Mouse (Mus musculus) embryonic facial prominence, embryonic 12.5 days (tissue): ENCODE data around the gene Nrarp. TPM values are rescaled to one million over a fixed set of nuclear protein-coding genes. Genes with fewer than 3 reads are reported as not detected.

Experiments used
- ATAC-seq: fragments of 200-750 bp; cut with Nextera tagmentation; 2 replicates; pipeline ENCODE4 v1.8.0; 2017; ENCODE audit not compliant: insufficient number of reproducible peaks, insufficient read depth, low FRiP score, low TSS enrichment
- H3K27ac ChIP-seq: fragments of 300-500 bp; sonication (generic); 2 replicates; pipeline ENCODE4 v1.5.1; 2016; ENCODE audit warnings: mild to moderate bottlenecking
- H3K27me3 ChIP-seq: fragments of 300-500 bp; sonication (generic); 2 replicates; pipeline ENCODE4 v1.6.1; 2016; ENCODE audit warnings: mild to moderate bottlenecking, moderate library complexity
- H3K36me3 ChIP-seq: fragments of 300-500 bp; sonication (generic); 2 replicates; pipeline ENCODE4 v1.6.1; 2016; ENCODE audit warnings: mild to moderate bottlenecking
- H3K4me1 ChIP-seq: fragments of 300-500 bp; sonication (generic); 2 replicates; pipeline ENCODE4 v1.6.1; 2016
- H3K4me2 ChIP-seq: fragments of 300-500 bp; sonication (generic); replicated peaks from 2 replicates; pipeline ENCODE4 v1.6.1; 2016; ENCODE audit warnings: mild to moderate bottlenecking, moderate library complexity
- H3K4me3 ChIP-seq: fragments of 300-500 bp; sonication (generic); 2 replicates; pipeline ENCODE4 v1.5.1; 2016; ENCODE audit warnings: mild to moderate bottlenecking
- H3K9ac ChIP-seq: fragments of 300-500 bp; sonication (generic); 2 replicates; pipeline ENCODE4 v1.6.1; 2016; ENCODE audit warnings: mild to moderate bottlenecking, moderate library complexity
- H3K9me3 ChIP-seq: fragments of 300-500 bp; sonication (generic); 2 replicates; pipeline ENCODE4 v1.6.1; 2016; ENCODE audit warnings: mild to moderate bottlenecking, moderate library complexity
- WGBS: fragments of 180-500 bp; shearing (Covaris S2); methylation state at CpG from one replicate; pipeline ENCODE4 v1.1.7; 2016; 5-methylcytosine and 5-hydroxymethylcytosine counted together
- polyA plus RNA-seq: library from polyadenylated mRNA; unstranded; fragments of >200 nt; fragmentation: Nextera tagmentation; extraction: Ambion mirVana; gene quantifications from 2 replicates; pipeline ENCODE4 v1.2.1, GENCODE M21; 2016

Nrarp gene
- polyA plus RNA-seq, 1 experiment from 2014 or later, result 21.3 TPM

DNA sequence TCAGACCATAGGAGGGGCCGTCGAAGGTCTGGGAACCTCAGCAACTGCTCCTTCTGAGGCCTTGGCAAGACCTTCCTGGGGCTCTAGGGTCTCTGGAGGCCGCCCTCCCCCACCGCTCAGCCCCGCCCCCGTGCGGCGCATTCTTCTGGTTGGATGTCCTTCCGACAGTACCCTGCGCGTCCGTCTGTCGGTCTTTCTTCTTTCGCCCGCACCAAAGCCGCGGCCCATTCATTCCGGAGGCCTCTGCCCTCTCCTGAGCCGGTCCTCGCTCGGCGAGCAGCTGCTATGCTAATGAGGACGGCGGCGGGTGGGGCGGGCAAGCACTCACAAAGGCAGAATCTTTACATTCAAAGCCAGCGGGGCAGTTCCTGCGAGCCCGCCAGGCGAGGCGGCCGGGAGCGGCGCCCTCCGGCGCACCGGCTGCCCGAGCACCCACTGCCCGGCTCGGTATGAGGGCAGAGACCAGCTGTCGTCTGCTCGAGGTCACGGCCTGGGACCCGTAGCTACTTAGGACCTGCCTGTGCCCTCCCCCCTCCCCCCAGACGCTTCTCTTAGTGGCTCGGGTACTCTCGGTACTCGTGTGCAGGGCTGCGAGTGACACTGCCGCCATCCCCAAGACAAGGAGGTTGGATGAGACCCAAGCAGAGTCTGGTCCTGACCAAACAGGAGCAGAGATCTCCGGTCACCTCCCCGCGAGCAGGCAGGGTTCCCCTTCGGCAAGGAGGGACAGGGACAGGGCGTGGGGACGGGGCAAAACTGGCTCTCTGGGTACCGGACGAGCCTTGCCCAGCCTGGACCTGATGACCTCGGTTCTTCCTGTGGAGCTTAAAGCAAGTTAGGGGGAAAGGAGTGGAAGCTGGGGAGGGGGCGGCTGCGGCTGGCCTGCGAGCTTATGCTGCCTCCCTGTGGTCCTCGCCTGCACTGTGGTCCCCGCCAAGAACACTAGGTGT lies 5.3 kb downstream of the Nrarp start:
- ATAC-seq, result peak; percentile 64
- WGBS, result under 1% methylated on average over 64 of the region's 64 CpGs
- Histone ChIP-seq H3K27ac (peak overlapping the region; percentile 81), H3K4me1 (peaks cover 19% of the 10 kb centered on the region), H3K36me3 (no peaks in the 10 kb centered on the region), H3K9me3 (no peaks in the 10 kb centered on the region), H3K4me3 (peak overlapping the region; percentile 51), H3K9ac (peak overlapping the region; percentile 64), H3K4me2 (peak overlapping the region; percentile 89), H3K27me3 (peaks cover 45% of the 10 kb centered on the region)

DNA sequence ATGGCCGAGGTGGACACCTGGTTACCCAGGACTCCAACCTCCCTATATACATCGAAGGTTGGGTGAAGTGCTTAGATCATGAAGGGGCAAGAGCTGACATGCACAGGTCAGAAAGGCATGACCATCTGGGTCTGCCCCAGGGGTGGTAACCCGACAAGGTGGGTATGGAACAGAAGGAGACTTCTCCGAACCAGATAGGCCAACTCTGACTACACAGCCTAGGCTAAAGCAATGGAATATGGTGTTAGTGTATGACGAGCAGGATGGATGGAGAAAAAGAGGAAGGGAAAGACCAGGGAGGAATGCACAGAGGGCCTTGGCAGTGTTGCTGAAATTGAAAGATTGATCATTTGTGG lies 6.0 kb downstream of the Nrarp start:
- peaks cover 14% of the 10 kb centered on the region; the same call in 1 of the 2 replicates for H3K4me1 ChIP-seq
- H3K27ac ChIP-seq, result no peak overlapping the region; the same call in 1 of the 2 replicates
- H3K9me3 ChIP-seq, result no peaks in the 10 kb centered on the region
- 0 out of 2 replicates have a peak, but pooled peaks have one; percentile 1 for ATAC-seq
- H3K4me3 ChIP-seq, result peak overlapping the region; percentile 51
- H3K27me3 ChIP-seq, result peaks cover 39% of the 10 kb centered on the region
- peak overlapping the region; percentile 64; the same call in 1 of the 2 replicates for H3K9ac ChIP-seq
- H3K4me2 ChIP-seq, result peak overlapping the region; percentile 89
- WGBS, result 28% methylated on average over 5 of the region's 5 CpGs
- no peaks in the 10 kb centered on the region for H3K36me3 ChIP-seq

DNA sequence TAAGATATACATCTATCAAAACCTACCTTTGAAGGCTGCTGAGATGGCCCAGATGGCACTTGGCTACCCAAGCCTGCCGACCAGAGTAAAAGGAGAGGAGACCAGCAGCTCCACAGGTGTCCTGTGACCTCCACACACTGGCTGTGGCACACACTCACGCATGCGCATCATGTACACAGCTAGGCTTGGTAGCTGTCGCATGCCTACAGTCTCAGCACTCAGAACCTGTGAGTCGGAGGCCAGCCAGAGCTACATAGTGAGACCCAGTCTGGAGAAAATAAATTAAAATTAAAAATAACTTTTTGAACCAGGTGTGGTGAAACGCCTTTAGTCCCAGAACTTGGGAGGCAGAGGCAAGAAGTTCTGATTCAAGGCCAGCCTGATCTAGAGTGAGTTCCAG lies 7.3 kb downstream of the Nrarp start:
- WGBS, result 79% methylated on average over 6 of the region's 6 CpGs
- Histone ChIP-seq H3K9me3 (no peaks in the 10 kb centered on the region), H3K4me3 (no peak overlapping the region), H3K27ac (no peak overlapping the region), H3K4me2 (no peak overlapping the region), H3K36me3 (no peaks in the 10 kb centered on the region), H3K9ac (no peak overlapping the region), H3K27me3 (peaks cover 27% of the 10 kb centered on the region), H3K4me1 (peaks cover 14% of the 10 kb centered on the region; the same call in 1 of the 2 replicates)
- no peak for ATAC-seq

DNA sequence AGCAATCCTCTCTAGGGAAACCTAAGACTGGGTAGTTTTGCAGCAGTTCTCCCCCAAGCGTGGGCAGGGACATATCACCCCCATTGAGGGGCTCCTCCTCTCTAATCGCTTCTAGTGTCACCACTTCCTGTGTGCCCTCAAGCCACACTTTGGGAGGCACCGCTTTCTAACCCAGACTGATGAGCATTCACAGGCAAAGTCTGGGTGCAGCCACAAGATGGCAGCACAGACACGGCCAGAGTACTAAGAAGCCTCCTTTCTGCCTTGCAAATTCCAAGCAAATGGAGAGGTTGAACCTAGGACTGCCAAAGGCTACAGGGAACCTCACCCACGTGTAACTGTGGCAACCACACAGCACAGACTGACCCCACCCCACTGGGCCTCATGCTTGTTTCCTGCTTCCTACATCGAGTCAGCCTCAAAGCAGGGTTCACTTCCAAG lies 12.8 kb downstream of the Nrarp start:
- Histone ChIP-seq H3K9me3 (no peaks in the 10 kb centered on the region), H3K4me1 (peaks cover 16% of the 10 kb centered on the region), H3K4me2 (peak overlapping the region; percentile 27; the same call in 1 of the 2 replicates), H3K36me3 (no peaks in the 10 kb centered on the region), H3K27ac (no peak overlapping the region), H3K27me3 (peaks cover 39% of the 10 kb centered on the region), H3K4me3 (no peak overlapping the region), H3K9ac (peak overlapping the region; percentile 33; the same call in 1 of the 2 replicates)
- under 1% methylated on average over 6 of the region's 6 CpGs for WGBS
- ATAC-seq, result peak; percentile 57

DNA sequence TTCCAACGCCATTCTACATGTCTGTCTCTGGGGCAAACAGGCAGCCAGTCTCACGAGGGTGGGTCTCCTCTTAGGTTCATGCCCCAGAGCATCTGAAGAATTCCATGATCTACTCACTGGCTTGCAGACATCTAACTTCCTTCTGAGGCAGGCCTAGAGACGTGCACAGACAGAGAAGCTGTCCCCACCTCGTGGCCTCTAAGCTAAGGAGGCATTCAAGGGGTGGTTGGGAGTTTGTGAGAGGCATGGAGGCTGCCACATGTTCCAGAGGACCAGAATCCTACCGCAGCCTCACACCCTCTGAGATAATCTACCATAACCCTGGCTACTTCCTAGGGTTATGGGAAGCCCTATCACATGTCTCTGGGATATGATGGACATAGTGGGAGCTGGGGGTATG lies 13.4 kb downstream of the Nrarp start:
- Histone ChIP-seq H3K4me3 (no peak overlapping the region), H3K4me1 (peaks cover 16% of the 10 kb centered on the region), H3K9ac (0 out of 2 replicates have a peak overlapping the region, but pooled peaks have one; percentile 33), H3K36me3 (peaks cover 2% of the 10 kb centered on the region; the same call in 1 of the 2 replicates), H3K9me3 (no peaks in the 10 kb centered on the region), H3K4me2 (no peak overlapping the region), H3K27ac (no peak overlapping the region), H3K27me3 (peaks cover 39% of the 10 kb centered on the region)
- ATAC-seq, result no peak
- WGBS, result 74% methylated on average over 5 of the region's 5 CpGs

DNA sequence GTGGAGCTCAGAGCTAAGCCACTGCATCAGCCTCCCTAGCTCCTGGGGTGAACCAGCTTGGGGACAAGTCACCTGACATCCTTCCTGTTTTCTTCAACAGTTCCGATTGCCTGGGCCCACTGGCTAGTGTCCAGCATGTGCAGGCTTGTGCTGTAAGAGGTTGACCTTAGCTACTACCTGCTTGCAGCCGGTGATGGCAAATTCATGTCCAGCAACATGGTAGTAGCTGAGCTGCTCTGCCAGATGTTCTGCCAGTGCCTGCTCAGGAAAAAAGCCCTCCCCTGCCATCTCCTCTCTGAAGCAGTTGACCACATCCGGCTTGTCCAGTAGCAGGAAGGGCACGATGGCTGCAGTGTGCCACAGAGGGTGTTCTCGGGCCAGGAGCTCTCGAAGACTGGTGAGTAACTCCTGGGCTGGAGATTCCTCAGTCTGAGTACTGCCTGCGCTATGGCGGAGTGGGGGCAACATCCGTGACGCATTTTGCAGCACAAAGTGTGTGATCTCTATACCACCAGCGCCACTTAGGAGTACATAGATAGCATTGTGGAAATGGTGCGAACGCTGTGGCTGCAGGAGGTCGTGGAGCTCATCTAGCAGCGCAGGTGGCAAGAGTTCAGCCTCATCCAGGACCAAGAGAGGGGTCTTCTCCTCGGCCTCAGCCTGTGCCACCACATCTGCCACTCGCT lies 14.1 kb downstream of the Nrarp start:
- no peak overlapping the region for H3K9ac ChIP-seq
- H3K27ac ChIP-seq, result no peak overlapping the region
- H3K9me3 ChIP-seq, result no peaks in the 10 kb centered on the region
- 79% methylated on average over 17 of the region's 17 CpGs for WGBS
- peaks cover 7% of the 10 kb centered on the region for H3K36me3 ChIP-seq
- H3K4me2 ChIP-seq, result peak overlapping the region; percentile 43; the same call in 1 of the 2 replicates
- peaks cover 39% of the 10 kb centered on the region for H3K27me3 ChIP-seq
- no peak overlapping the region for H3K4me3 ChIP-seq
- H3K4me1 ChIP-seq, result peaks cover 16% of the 10 kb centered on the region
- no peak for ATAC-seq

DNA sequence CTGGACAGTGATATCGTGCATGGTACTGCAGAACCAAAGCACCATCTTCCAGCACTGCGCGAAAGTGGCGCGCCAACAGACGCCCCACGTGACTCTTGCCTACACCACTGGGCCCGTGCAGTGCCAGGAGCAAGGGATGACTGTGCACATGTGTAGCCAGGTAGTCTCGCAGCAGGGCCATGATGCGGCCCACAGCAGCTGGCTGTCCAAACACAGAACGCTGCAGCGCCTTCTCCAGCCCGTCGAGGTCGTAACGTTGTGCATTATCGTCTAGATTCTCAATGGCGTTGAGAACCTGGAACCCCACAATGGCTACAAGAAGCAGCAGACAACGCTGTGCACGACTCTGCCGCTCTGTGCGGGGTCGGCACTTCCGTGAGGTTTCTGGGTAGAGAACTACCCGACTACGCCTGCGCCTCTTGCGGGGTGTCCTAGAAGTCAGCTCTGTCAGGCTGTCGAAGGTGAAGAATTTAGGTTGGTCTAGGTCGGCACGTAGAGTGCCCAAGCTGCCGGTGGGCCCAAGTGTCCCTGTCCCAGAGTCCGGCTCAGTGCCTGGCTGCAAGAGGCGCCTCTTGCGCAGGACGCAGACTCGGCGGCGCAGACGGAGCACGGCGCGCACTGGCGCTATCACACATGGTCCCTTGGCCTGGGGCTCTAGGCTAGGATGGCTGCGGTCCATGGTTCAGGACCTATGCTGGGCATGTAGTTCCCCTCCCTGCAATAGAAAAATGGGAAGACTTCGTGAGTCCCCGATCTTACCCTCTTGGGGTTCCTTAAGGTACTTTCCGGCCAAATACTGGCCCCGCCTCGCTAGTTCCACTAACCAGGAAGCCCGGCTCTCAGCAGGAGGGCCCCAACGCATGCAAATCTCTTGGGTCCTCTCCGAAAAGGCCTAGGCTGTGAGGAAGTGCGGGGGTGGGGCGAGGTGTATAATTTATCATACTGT lies 14.9 kb downstream of the Nrarp start:
- Histone ChIP-seq H3K27me3 (peaks cover 39% of the 10 kb centered on the region), H3K9ac (no peak overlapping the region), H3K4me2 (peak overlapping the region; percentile 43), H3K36me3 (peaks cover 16% of the 10 kb centered on the region), H3K27ac (no peak overlapping the region), H3K9me3 (no peaks in the 10 kb centered on the region), H3K4me1 (peaks cover 16% of the 10 kb centered on the region), H3K4me3 (peak overlapping the region; percentile 25)
- ATAC-seq, result no peak
- 19% methylated on average over 55 of the region's 55 CpGs for WGBS

DNA sequence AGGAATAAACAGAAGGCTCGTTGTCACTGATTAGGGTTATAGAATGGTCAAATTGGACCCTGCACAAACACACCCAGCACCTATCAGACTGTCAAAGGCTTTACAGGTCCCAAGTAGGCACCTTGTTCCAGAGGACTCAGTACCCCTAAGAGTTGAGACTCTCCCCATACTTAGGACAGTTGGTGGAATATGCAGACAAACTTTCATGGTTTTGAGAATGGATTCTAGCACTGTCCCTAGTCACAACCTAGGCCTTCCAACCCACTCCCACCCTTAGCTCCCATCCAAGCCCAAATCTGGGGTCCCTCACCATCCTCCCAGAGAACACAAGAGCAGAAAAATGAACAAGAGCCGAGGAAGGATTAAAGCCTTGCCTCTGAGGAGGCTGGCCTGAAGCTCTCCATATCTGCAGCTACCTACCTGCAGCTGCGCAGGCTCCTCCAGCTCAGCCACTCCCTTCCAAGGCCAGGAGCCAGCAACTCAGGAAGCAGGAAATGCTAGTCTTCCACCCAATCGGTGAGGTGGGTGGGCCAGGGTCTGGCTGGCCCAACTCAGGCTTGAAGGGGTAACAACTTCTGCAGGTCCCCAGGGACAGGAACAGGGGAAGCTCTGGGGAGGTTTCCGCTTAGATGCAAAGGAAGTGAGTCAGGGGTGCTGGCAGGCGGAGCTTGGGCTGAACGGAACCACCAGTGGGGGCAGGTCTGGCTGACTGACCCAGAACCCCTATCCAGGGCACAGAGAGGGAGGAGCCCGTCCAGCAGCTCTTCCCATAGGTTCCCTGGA lies 15.8 kb downstream of the Nrarp start, which contains the start of gene Tor4a:
TSS of gene Tor4a (minus strand) at position 715 of the 783 bp plus-strand sequence.
- H3K4me3 ChIP-seq, result peak within 1 kb of the TSS; percentile 25
- peaks cover 16% of the 10 kb centered on the region for H3K4me1 ChIP-seq
- no peak for ATAC-seq
- no peak within 1 kb of the TSS for H3K9ac ChIP-seq
- no peak within 1 kb of the TSS for H3K27ac ChIP-seq
- peak within 1 kb of the TSS; percentile 43 for H3K4me2 ChIP-seq
- H3K36me3 ChIP-seq, result peaks cover 24% of the 10 kb centered on the region
- peaks cover 39% of the 10 kb centered on the region for H3K27me3 ChIP-seq
- 9% methylated on average over 8 of the region's 8 CpGs for WGBS
- no peaks in the 10 kb centered on the region for H3K9me3 ChIP-seq

DNA sequence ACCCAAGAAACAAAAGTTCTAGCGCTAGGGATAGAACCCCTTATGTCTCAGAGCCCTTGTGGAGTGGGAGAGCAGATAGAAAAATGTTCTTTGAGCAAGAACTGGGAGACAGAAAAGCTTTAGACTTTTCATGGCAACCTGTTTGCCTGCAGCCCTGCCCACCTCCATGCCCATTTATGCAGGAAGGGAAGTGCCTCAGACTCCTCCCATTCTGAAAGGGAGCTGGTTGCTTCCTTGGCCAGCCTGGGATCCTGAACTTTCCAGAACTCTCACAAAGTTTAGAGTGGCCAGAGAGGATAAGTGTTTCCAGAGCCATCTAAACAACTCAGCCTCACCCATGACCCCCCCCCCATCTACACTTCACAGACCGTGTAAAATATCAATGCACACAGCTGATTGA lies 16.6 kb downstream of the Nrarp start:
- no peak for ATAC-seq
- Histone ChIP-seq H3K9me3 (no peaks in the 10 kb centered on the region), H3K4me3 (no peak overlapping the region), H3K36me3 (peaks cover 32% of the 10 kb centered on the region), H3K4me1 (peaks cover 16% of the 10 kb centered on the region), H3K27ac (no peak overlapping the region), H3K4me2 (no peak overlapping the region; the same call in 1 of the 2 replicates), H3K27me3 (peaks cover 39% of the 10 kb centered on the region), H3K9ac (no peak overlapping the region)
- WGBS, result 26% methylated on average over 2 of the region's 2 CpGs

DNA sequence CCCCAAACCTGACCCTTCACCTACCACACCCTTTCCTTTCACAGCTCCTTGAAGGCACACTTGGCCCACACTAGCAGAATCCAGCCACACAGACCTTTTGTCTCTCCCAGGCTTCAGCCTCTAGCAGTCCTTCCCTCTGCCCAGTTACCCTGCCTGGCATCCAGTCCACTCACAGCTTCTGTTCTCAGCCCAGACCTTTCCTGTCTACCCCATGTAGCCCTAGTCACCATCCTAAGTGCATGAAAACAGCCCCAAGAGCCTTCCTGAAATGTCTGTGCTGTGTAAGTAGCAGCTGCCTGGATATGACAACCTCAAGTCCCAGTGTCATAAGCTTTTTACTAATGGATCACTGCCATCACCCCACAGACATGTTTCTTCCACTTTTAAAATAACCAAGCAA lies 17.4 kb downstream of the Nrarp start:
- no peak overlapping the region for H3K9ac ChIP-seq

More for the DNA sequence above, 17.4 kb downstream of the Nrarp start:
- peaks cover 40% of the 10 kb centered on the region for H3K36me3 ChIP-seq
- H3K27ac ChIP-seq, result no peak overlapping the region
- H3K4me1 ChIP-seq, result peaks cover 16% of the 10 kb centered on the region
- no peak overlapping the region for H3K4me3 ChIP-seq
- peaks cover 39% of the 10 kb centered on the region for H3K27me3 ChIP-seq
- no peak for ATAC-seq
- no peak overlapping the region for H3K4me2 ChIP-seq
- no peaks in the 10 kb centered on the region for H3K9me3 ChIP-seq
